Mouse (Mus musculus) large intestine, adult 2 months (tissue): ENCODE measurements around the gene Ddx56. TPM values are rescaled to one million over a fixed set of nuclear protein-coding genes. Genes with fewer than 3 reads are reported as not detected.
"Not testable (repeated sequence)": the region's sequence is repeated elsewhere in the genome, so short reads cannot be mapped to it uniquely, and the experiment has no call there.

Experiments used
- DNase-seq: peaks from one replicate; pipeline ENCODE4 v3.0.0-alpha.2; 2012; ENCODE audit warnings: low read depth, low spot score
- WGBS: fragments of 180-500 bp; shearing (Covaris S2); methylation state at CpG from one replicate; pipeline ENCODE4 v1.1.7; 2018; 5-methylcytosine and 5-hydroxymethylcytosine counted together
- polyA plus RNA-seq: library from polyadenylated mRNA; depleted of rRNA; stranded (reverse); fragments of >200 nt; gene quantifications from 2 replicates; pipeline ENCODE4 v1.2.3, GENCODE M21; 2012; rRNA removed

Ddx56 gene
- polyA plus RNA-seq, 1 experiment: 31.4 TPM

DNA sequence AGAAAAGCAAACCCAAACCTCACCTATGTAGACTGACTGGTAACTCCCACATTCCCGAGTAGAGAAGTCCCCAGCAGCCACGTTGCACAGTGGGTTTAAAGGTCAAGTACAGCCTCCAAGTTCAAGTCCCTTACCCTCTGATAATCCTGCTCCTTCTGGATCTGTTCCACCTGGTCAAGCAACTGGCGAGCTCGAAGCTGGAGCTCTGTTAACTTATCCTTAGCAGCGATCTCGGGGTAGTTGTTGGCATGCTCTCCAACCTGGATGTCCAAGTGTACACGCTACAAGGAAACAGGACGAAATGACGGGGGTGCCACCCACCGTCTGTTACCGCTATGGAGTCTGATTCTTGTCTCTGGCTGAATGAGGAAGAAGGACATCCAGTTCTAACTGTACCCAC, 6.0 kb upstream of the Ddx56 start:
- no peak for DNase-seq
- WGBS: 16% methylated on average over 11 of the region's 11 CpGs

DNA sequence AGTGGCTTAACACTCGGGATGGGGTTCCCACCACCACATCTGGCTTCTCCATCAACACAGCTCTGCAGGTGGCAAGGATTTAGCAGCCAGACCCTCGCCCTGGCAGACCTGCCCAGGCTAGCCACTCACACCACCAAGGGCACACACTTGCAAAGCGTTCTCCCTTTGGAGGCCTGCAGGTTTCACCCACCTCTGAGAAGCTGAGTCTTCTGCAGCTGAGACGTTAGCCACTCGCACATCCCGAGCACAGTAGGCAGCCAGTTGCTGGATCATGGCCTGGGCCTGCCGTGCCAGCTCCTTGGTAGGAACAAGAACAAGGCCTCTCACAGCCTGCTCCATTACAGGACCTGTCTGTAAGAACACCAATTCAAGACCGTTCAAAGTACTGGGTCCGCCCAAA, 951 bp downstream of the Ddx56 start:
- DNase-seq: no peak
- WGBS: 60% methylated on average over 9 of the region's 9 CpGs

DNA sequence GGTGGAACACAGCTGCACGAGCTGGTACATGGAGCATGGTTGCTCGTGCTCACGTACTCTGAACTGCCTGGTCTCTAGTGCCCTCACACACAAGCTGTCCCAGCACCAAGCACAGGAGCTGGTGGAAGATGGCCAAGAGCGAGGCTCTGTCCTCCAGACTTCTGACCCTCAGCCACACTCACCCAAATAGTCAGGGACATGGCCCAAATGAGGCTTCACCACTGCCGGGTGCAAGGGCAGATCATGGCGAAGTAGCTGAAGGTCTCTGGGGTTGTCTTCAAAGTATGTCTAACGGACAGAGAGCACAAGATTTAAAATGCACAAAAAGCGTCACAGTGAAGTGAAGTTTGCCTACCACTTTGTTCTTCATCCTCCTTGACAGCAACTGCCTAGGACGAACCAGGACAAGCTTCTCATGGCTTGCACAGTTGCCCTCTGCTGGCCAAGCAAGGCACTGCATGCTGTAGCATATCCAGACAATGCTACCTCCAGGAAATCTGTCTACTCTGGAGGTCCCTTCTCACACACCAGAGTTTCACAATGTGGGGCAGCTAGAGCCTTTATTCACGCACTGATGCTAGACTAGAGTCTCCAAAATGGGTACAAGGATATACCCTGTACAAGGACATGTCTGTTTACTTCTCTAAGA, 6.0 kb downstream of the Ddx56 start:
- WGBS: 76% methylated on average over 10 of the region's 10 CpGs
- no peak for DNase-seq

DNA sequence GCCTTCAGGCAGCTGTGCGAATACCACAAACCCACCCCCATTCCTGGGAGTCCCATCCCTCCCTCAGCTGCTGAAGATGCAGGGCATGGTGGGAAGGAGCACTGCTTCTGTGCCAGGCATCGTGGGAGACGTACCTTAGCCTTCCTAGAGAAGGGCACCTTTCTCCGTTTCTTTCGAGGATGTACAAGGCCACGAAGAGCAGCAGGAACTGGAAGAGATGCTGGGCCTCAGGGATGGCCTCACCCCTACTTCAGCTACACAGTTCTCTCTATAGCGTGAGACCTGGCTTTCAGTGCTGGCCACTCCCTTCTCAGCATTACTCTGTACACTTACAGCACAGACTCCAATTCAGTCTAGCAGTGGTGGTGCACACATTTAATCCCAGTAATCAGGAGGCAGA, 8.2 kb downstream of the Ddx56 start:
- no peak for DNase-seq
- 93% methylated on average over 7 of the region's 7 CpGs for WGBS

DNA sequence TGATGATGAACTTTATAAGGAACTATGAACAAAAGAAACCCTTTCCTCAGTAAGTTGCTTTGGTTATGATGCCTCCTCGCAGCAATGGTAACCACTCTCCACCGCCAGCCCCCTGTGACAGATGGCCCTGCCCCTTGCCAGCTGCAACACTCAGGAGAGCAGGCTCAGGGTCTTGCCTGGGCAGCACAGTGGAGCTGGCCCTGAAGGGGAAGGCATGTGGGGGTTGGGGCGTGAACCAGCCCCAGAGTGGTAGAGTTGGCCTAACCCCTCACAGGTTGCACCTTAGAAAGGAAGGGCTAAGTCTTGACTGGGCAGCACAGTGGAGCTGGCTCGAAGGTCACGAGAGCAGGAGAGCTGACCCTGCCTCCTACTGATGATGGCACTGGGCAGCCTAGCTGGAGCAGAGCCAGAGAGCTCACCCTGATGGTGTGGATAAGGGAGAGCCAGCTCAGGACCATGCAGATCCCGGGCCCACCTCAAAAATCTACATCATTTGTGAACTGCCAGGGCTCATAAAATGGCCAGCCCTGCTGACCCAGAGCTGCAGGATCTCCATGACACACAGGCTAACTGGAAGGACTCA, 11.0 kb downstream of the Ddx56 start:
- WGBS: 73% methylated on average over 6 of the region's 6 CpGs
- no peak for DNase-seq

DNA sequence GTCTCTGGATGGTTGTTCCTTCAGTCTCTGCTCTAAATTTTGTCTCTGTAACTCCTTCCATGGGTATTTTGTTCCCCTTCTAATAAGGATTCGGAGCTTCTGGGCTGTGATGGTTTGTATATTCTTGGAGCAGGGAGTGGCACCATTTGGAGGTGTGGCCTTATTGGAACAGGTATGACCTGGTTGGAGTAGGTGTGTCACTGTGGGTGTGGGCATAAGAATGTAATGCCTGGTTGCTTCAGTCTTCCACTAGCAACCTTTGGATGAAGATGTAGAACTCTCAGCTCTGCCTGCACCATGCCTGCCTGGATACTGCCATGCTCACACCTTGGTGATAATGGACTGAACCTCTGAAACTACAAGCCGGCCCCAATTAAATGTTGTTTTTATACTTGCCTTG, 13.0 kb downstream of the Ddx56 start:
- not testable (repeated sequence) for DNase-seq
- 49% methylated on average over 2 of the region's 2 CpGs for WGBS

DNA sequence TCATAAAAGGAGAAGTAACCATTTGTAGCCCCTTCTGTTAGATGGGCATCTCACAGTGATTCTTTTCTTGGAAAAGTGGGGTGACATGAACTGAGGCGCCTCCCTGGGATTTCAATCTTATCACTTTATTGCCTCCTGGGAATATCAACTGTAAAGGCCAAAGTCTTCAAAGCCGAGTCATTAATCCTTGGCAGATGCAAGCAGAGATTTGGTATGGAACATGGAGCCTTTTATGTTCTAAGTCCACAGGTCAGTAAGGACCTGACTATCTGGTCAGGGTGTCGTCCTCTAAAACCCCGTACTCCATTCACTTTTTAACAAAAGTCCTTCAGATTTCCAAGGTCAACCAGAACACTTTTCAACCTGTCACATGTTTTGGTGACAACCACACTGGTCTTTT, 14.7 kb downstream of the Ddx56 start:
- no peak for DNase-seq

DNA sequence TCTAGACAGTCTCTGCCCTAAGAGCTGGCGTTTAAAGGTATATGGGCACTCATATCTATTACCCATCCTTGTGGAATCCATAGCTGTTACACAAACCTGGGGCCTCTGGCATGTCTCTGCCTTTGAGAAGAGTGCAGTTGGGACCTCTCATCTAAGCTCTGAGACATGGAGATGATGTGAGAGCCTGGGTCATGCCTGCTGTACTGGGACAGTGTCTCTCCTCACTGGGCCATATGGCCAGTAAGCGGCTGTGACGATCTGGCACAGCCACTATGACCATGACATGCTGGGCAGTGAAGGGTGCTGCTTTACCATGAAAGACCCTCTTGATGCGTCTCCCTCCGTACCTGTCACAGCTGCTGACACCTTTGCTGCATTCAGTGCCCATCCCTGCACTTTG, 15.3 kb downstream of the Ddx56 start:
- WGBS: 62% methylated on average over 5 of the region's 5 CpGs
- no peak for DNase-seq

More for the DNA sequence above, 14.7 kb downstream of the Ddx56 start:
- WGBS: 35% methylated on average over 4 of the region's 4 CpGs

DNA sequence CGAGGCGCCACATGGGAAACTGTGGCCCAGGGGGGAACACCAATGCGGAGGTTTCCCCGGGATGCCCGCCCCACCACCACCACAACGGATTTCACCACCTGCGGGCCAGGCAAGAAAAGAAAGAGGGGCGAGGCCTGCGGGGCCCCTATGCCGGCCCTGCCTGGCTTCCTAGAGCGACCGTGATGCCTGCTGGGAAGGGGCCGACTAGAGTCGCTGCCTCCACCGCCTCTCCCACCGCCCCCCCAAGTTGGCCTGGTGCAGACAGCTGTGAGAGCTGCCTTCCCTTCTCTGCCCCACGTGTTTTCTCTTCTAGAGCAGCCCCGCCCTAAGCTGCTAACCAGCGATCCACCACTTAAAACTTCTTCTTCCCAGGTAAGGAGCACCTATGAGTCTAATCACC, 22.9 kb downstream of the Ddx56 start:
- DNase-seq: no peak
- WGBS: 61% methylated on average over 19 of the region's 19 CpGs

DNA sequence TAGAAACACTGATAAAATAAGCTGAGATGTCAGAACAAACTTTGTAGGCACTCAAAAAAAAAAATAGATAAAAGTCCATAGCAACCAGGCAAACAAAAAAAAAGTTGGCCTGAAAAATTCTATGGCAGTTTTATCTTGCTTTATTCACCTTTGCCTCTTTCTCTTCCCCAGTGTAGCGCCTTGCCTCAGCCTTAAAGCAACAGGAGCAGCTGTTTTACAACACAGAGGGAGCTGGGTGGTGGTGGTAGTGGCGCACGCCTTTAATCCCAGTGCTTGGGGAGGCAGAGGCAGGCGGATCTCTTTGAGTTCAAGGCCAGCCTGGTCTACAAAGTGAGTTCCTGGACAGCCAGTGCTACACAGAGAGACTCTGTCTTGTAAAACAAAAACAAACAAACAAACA, 34.5 kb downstream of the Ddx56 start:
- DNase-seq: no peak
- WGBS: 76% methylated on average over 4 of the region's 4 CpGs

DNA sequence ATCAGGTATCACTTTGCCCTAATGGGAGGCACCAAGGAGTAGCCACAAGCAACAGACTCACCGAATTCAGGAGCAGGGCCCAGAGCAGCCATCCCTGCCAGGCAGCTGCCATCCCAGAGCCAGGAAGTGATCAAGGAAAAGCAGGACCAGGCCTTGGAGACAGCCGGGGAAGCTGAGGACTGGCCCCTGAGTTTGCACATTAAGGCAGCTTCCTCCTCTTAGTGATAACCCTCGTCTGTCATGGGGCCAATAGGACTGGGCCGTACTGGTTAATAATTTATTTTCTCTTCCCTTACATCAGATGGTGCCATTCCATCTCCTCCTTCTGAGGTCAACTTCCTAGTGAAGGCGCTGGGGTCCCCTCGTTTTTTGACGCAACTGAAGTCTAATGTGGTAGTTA, 37.6 kb downstream of the Ddx56 start, which contains the start of gene Npc1l1:
Npc1l1 (minus strand) TSS at position 132 of the 400 bp plus-strand sequence.
- WGBS: 56% methylated on average over 7 of the region's 7 CpGs
- no peak for DNase-seq

DNA sequence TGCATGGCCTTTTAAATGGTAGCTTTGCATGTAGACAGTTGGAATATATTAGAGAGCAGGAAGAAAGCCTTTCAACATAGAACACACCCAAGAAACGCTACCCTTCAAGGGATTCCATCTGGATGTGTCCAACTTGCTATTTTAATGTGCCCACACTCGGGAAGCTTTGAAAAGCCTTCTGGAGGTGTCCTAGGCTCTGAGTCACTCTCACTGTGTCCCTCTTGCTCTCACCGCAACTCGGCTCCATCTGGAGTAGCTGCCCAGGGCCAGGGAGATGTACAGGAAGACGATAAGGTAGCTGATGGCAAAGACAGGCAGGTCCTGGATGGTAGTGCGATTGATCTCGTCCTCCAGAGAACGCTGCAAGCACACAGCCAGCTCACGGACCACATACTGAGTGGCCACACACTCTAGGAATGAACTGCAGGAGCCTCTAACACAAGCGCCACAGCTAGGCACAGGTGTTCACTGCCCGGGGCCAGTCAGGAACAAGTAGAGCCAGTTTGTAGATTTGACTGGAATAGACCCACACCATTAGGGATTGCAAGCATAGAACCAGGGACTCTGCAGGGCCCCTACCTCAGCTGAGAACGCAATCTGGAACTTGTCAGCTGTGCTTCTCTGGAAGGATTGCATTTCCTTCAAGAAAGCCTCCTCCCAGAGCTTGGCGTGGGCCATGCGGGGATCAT, 42.9 kb downstream of the Ddx56 start:
- DNase-seq: no peak
- WGBS: 77% methylated on average over 14 of the region's 14 CpGs

DNA sequence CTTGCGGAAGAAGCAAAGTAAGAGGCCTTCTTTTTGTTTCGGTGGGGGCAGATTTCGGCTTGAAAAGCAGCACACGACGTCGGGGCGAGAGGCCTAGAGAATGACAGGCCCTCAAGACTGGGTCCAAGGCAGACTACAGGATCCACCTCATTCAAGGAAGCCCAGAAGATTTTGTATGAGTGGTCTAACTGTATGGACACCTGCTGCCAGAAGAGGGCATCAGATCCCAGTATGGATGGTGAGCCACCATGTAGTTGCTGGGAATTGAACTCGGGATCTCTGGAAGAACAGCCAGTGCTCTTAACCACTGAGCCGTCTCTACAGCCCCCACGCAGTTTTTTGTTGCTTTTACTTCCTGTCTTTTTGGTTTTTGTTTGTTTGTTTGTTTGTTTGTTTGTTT, 45.4 kb downstream of the Ddx56 start:
- WGBS: 95% methylated on average over 10 of the region's 10 CpGs

DNA sequence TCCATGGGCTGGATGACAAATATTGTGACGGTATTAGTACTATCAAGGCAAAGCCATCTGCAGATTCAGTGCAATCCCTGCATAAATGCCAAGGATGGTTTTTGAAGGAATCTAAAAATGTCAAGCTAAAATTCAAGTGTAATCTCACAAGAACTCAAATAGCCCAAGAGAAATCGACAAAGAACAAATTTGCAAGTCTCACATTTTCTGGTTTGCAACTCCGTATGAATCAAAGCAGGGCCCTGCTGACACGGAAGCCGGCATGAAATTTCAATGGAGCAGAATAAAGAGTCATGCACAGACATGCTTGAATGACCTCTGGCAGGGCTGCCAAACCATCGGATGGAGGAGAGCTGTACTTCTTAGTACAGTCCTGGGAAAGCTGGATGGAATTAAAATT, 47.6 kb downstream of the Ddx56 start:
- WGBS: 87% methylated on average over 6 of the region's 6 CpGs
- DNase-seq: no peak

More for the DNA sequence above, 45.4 kb downstream of the Ddx56 start:
- no peak for DNase-seq

DNA sequence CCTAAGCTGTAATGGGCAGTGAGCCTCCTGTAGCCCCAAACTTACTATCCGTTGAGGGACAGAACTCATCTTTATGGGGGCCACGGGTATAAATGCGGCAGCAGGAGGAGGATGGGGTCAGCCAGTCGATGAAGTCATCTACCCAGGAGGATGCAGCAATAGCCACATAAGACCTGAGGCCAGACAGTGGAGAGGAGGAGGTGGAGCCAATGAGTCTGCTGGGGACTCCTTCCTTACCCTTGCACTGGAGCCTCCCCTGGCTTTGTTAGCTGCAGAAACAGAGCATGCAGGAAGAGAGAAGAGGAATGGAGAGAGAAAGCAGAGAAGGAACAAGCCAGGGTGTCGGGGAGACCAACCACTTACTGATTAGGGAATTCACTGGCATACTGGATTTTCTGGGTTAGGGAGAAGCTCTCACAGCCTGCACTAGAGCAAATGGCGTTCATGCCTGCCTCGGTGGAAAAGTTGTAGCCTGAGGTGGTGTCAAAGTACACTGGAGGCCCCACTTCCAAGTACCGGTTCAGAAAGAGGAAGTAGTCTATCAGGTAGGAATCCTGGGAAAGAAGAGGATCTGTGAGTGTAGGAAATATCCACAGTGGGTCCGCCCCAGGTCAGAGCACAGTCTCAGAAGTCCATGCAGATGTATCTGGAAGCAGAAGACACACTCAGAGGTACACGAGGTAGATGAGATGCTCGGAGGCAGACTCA, 49.2 kb downstream of the Ddx56 start:
- DNase-seq: no peak
- 58% methylated on average over 11 of the region's 11 CpGs for WGBS

DNA sequence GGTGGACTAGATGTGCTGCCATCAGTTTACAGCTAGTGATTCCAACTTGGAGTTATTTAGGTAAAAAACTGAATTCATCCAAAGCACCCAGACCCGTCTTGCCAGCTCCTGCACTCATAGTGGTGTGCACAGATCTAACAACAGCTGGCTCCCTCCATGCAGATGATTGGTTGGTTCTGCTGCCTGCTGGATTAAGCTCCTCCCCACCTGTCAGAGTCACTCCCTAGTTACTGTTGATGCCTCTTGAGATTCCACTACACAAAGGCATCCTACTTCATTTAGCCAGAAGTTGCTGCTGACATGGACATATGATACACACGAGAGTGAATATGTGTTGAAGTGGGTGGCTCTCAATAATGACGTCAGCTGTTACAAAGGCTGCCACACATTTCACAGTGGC, 50.7 kb downstream of the Ddx56 start:
- WGBS: 49% methylated on average over 3 of the region's 3 CpGs
- DNase-seq: no peak

Other genes with a start within 250 kb of the Ddx56 start
- gene Camk2b, start 201.4 kb downstream of the Ddx56 start, polyA plus RNA-seq: 2.2 and 5.0 TPM in 2 replicates
- gene A730071L15Rik, start 67.7 kb downstream of the Ddx56 start, polyA plus RNA-seq: 0.07 and 0.34 TPM in 2 replicates
- 32.8 and 44.1 TPM in 2 replicates for gene Nudcd3, start 67.4 kb downstream of the Ddx56 start, polyA plus RNA-seq
- gene Npc1l1, start 37.6 kb downstream of the Ddx56 start, polyA plus RNA-seq: 218 and 481 TPM in 2 replicates
- 144 and 160 TPM in 2 replicates for gene Tmed4, start 7.1 kb upstream of the Ddx56 start, polyA plus RNA-seq
- 221 and 357 TPM in 2 replicates for gene Ogdh, start 23.9 kb upstream of the Ddx56 start, polyA plus RNA-seq
- 43.2 and 46.7 TPM in 2 replicates for gene Zmiz2, start 121.3 kb upstream of the Ddx56 start, polyA plus RNA-seq
- gene Ppia, start 147.7 kb upstream of the Ddx56 start, polyA plus RNA-seq: 1,007 and 1,129 TPM in 2 replicates
- gene H2afv, start 176.7 kb upstream of the Ddx56 start, polyA plus RNA-seq: 117 and 133 TPM in 2 replicates
- gene Purb, start 208.1 kb upstream of the Ddx56 start, polyA plus RNA-seq: 6.0 and 7.7 TPM in 2 replicates